12 mouse cellular contexts compared by ENCODE assay signal in genomic region chr7:79531551-79532356, GRCm38 (mm10).
A peak's percentile ranks its signal among the peaks of the same experiment; 100 is the strongest.
DNase-seq lines count a peak whose midpoint lies in the region; ATAC-seq and TF ChIP-seq lines count a peak whose summit lies in the region.
"Had no signal": no experiment of that assay in that cellular context is flagged by ENCODE, and none has a peak within 500 bp of the region (broad histone marks: within the 10 kb centered on the region; RNA-seq: fewer than 3 reads in every experiment).

No protein-coding gene starts in this region.

- no peaks in the 10 kb centered on the region for H3K9me3 ChIP-seq in forebrain, embryonic 16.5 days (ENCODE audit: control insufficient read depth, low read length)
- H3K9me3 ChIP-seq in midbrain, embryonic 14.5 days (ENCODE audit: control insufficient read depth, low read length), result no peaks in the 10 kb centered on the region
- no peaks in the 10 kb centered on the region for H3K9me3 ChIP-seq in liver, embryonic 12.5 days (replicated peaks)
- H3K9me3 ChIP-seq: limb, embryonic 10.5 days; lung, embryonic 15.5 days had no signal

- TF ChIP-seq POLR2A in brain, embryonic 14.5 days (IDR thresholded peaks at IDR 0.05; ENCODE audit: borderline replicate concordance, extremely low read depth, insufficient read depth, insufficient read length, poor library complexity, severe bottlenecking), result no peak

- peak overlapping the region; percentile 100 for H3K27ac ChIP-seq in forebrain, embryonic 16.5 days (ENCODE audit: low read length)
- H3K27ac ChIP-seq in midbrain, embryonic 14.5 days (replicated peaks; ENCODE audit: low read depth, low read length), result peak overlapping the region; percentile 91
- no peak overlapping the region for H3K27ac ChIP-seq in liver, embryonic 12.5 days
- H3K27ac ChIP-seq: limb, embryonic 10.5 days; lung, embryonic 15.5 days had no signal

- TF ChIP-seq CTCF in brain, embryonic 14.5 days (IDR thresholded peaks at IDR 0.05; ENCODE audit: borderline replicate concordance, extremely low read depth, insufficient read depth, insufficient read length), result peak; percentile 52; the same call in 1 of the 2 replicates

- no peaks in the 10 kb centered on the region for H3K27me3 ChIP-seq in forebrain, embryonic 16.5 days (replicated peaks; ENCODE audit: control insufficient read depth, insufficient read depth, low read length)
- peaks cover 8% of the 10 kb centered on the region; the same call in 1 of the 2 replicates for H3K27me3 ChIP-seq in midbrain, embryonic 14.5 days (ENCODE audit: control insufficient read depth, insufficient read depth, low read length)
- peaks cover 100% of the 10 kb centered on the region for H3K27me3 ChIP-seq in liver, embryonic 12.5 days (replicated peaks)

- no peak overlapping the region for H3K4me2 ChIP-seq in forebrain, embryonic 16.5 days (ENCODE audit: low read length)
- H3K4me2 ChIP-seq in midbrain, embryonic 14.5 days (ENCODE audit: low read length), result no peak overlapping the region
- H3K4me2 ChIP-seq in liver, embryonic 12.5 days, result no peak overlapping the region
- H3K4me2 ChIP-seq: lung, embryonic 15.5 days had no signal

- H3K4me3 ChIP-seq in forebrain, embryonic 16.5 days (replicated peaks; ENCODE audit: low read length), result no peak overlapping the region
- H3K4me3 ChIP-seq in midbrain, embryonic 14.5 days (replicated peaks; ENCODE audit: low read depth, low read length), result no peak overlapping the region
- H3K4me3 ChIP-seq in liver, embryonic 12.5 days, result no peak overlapping the region
- H3K4me3 ChIP-seq: limb, embryonic 10.5 days; lung, embryonic 15.5 days; myocyte had no signal

- peak; percentile 92 for DNase-seq in brain, embryonic 14.5 days (ENCODE audit: low read depth)
- DNase-seq in cerebellum, postnatal 25 days, result peak; percentile 31 to 56
- peak; percentile 75 for DNase-seq in midbrain, embryonic 14.5 days
- DNase-seq in Muller cell, postnatal 12 days (ENCODE audit: inconsistent ontology term), result no peak
- DNase-seq in adrenal gland, postnatal 10 days, result no peak
- no peak for DNase-seq in spleen, adult 18-20 months
- DNase-seq: kidney, postnatal 10 days had no signal

- H3K36me3 ChIP-seq in forebrain, embryonic 16.5 days (ENCODE audit: control insufficient read depth, insufficient read depth), result peaks cover 10% of the 10 kb centered on the region; the same call in 1 of the 2 replicates
- peaks cover 22% of the 10 kb centered on the region for H3K36me3 ChIP-seq in midbrain, embryonic 14.5 days (ENCODE audit: control insufficient read depth, insufficient read depth, low read length)
- no peaks in the 10 kb centered on the region for H3K36me3 ChIP-seq in liver, embryonic 12.5 days
- H3K36me3 ChIP-seq: limb, embryonic 10.5 days; lung, embryonic 15.5 days had no signal

- peak overlapping the region; percentile 50 for H3K9ac ChIP-seq in forebrain, embryonic 16.5 days (replicated peaks; ENCODE audit: low read depth, low read length)
- no peak overlapping the region for H3K9ac ChIP-seq in midbrain, embryonic 14.5 days (replicated peaks; ENCODE audit: low read length)
- H3K9ac ChIP-seq in liver, embryonic 12.5 days, result no peak overlapping the region
- H3K9ac ChIP-seq: lung, embryonic 15.5 days had no signal

- peak; percentile 4; the same call in 1 of the 2 replicates for ATAC-seq in forebrain, embryonic 16.5 days
- ATAC-seq in midbrain, embryonic 14.5 days (ENCODE audit: low FRiP score, low TSS enrichment), result peak; percentile 58
- ATAC-seq in liver, embryonic 12.5 days, result no peak

- 2% methylated on average over 12 of the region's 12 CpGs for WGBS in forebrain, embryonic 16.5 days
- WGBS in midbrain, embryonic 14.5 days, result 4% methylated on average over 12 of the region's 12 CpGs
- 14% methylated on average over 12 of the region's 12 CpGs for WGBS in liver, embryonic 12.5 days (ENCODE audit: insufficient replicate concordance)

- H3K4me1 ChIP-seq in forebrain, embryonic 16.5 days (replicated peaks; ENCODE audit: control insufficient read depth, insufficient read depth, low read length), result peaks cover 73% of the 10 kb centered on the region
- peaks cover 40% of the 10 kb centered on the region for H3K4me1 ChIP-seq in midbrain, embryonic 14.5 days (ENCODE audit: control insufficient read depth, insufficient read depth, low read length)
- H3K4me1 ChIP-seq in liver, embryonic 12.5 days, result peaks cover 5% of the 10 kb centered on the region

Comparison
In these comparisons a context has a peak if more than half of its experiments do, and no peak if none do; other contexts are left out.
1. DNase-seq: peak in brain, embryonic 14.5 days (single experiment), cerebellum, postnatal 25 days (2 of 2) and midbrain, embryonic 14.5 days (single experiment); none in Muller cell, postnatal 12 days (single experiment), adrenal gland, postnatal 10 days (single experiment) and spleen, adult 18-20 months (0 of 2).